Mouse (Mus musculus) liver, embryonic 15.5 days (tissue): ENCODE data around the gene Srpr. TPM values are rescaled to one million over a fixed set of nuclear protein-coding genes. Genes with fewer than 3 reads are reported as not detected.
A peak's percentile ranks its signal among the peaks of the same experiment; 100 is the strongest.

ENCODE experiments used
- ATAC-seq: fragments of 200-750 bp; cut with Nextera tagmentation; 2 replicates; pipeline ENCODE4 v1.8.0; 2017; ENCODE audit warnings: moderate number of reproducible peaks, mild to moderate bottlenecking, moderate library complexity; ENCODE audit not compliant: insufficient read depth
- H3K27ac ChIP-seq: fragments of 300-500 bp; sonication (generic); replicated peaks from 2 replicates; pipeline ENCODE4 v1.5.1; 2015; ENCODE audit warnings: mild to moderate bottlenecking, inconsistent platforms
- H3K27me3 ChIP-seq: fragments of 300-500 bp; sonication (generic); 2 replicates; pipeline ENCODE4 v1.6.1; 2015; ENCODE audit warnings: mild to moderate bottlenecking, inconsistent platforms
- H3K36me3 ChIP-seq: fragments of 300-500 bp; sonication (generic); replicated peaks from 2 replicates; pipeline ENCODE4 v1.6.1; 2015; ENCODE audit warnings: moderate library complexity, mild to moderate bottlenecking, inconsistent platforms
- H3K4me1 ChIP-seq: fragments of 300-500 bp; sonication (generic); replicated peaks from 2 replicates; pipeline ENCODE4 v1.6.1; 2015; ENCODE audit warnings: inconsistent platforms
- H3K4me2 ChIP-seq: fragments of 300-500 bp; sonication (generic); 2 replicates; pipeline ENCODE4 v1.6.1; 2015; ENCODE audit warnings: moderate library complexity, mild to moderate bottlenecking, inconsistent platforms
- H3K4me3 ChIP-seq: fragments of 300-500 bp; sonication (generic); replicated peaks from 2 replicates; pipeline ENCODE4 v1.5.1; 2015; ENCODE audit warnings: mild to moderate bottlenecking, inconsistent platforms
- H3K9ac ChIP-seq: fragments of 300-500 bp; sonication (generic); 2 replicates; pipeline ENCODE4 v1.6.1; 2015; ENCODE audit warnings: moderate library complexity, mild to moderate bottlenecking, inconsistent platforms
- H3K9me3 ChIP-seq: fragments of 300-500 bp; sonication (generic); replicated peaks from 2 replicates; pipeline ENCODE4 v1.6.1; 2016; ENCODE audit warnings: inconsistent platforms
- WGBS: fragments of 180-500 bp; shearing (Covaris S2); methylation state at CpG from one replicate; pipeline ENCODE4 v1.1.7; 2015; ENCODE audit warnings: mixed read lengths; ENCODE audit not compliant: insufficient replicate concordance; 5-methylcytosine and 5-hydroxymethylcytosine counted together
- polyA plus RNA-seq: library from polyadenylated mRNA; unstranded; fragments of >200 nt; fragmentation: Nextera tagmentation; extraction: Ambion mirVana; gene quantifications from 2 replicates; pipeline ENCODE4 v1.2.1, GENCODE M21; 2015

Gene Srpr
- polyA plus RNA-seq, 1 experiment from 2014 or later: 52.7 TPM

- ATAC-seq: no peak
- Histone ChIP-seq H3K36me3 (peaks cover 33% of the 10 kb centered on the region), H3K4me3 (no peak overlapping the region), H3K9me3 (no peaks in the 10 kb centered on the region), H3K9ac (no peak overlapping the region), H3K27ac (no peak overlapping the region), H3K4me2 (no peak overlapping the region), H3K4me1 (no peaks in the 10 kb centered on the region), H3K27me3 (no peaks in the 10 kb centered on the region)
- 76% methylated on average over 11 of the region's 11 CpGs for WGBS
These were observed 6.9 kb upstream of the Srpr start for GRCm38 (mm10) chr9:35192983-35193542.

GRCm38 (mm10) chr9:35194048-35194447 lies 5.9 kb upstream of the Srpr start:
- H3K4me3 ChIP-seq: no peak overlapping the region
- no peak overlapping the region for H3K27ac ChIP-seq
- no peaks in the 10 kb centered on the region for H3K27me3 ChIP-seq
- no peak overlapping the region for H3K9ac ChIP-seq
- H3K9me3 ChIP-seq: no peaks in the 10 kb centered on the region
- H3K4me2 ChIP-seq: no peak overlapping the region
- ATAC-seq: no peak
- peaks cover 26% of the 10 kb centered on the region for H3K36me3 ChIP-seq
- 60% methylated on average over 3 of the region's 3 CpGs for WGBS
- H3K4me1 ChIP-seq: peaks cover 8% of the 10 kb centered on the region

- no peak for ATAC-seq
- H3K9ac ChIP-seq: no peak overlapping the region
- WGBS: 77% methylated on average over 3 of the region's 3 CpGs
- no peaks in the 10 kb centered on the region for H3K36me3 ChIP-seq
- no peaks in the 10 kb centered on the region for H3K27me3 ChIP-seq
- no peak overlapping the region for H3K27ac ChIP-seq
- no peak overlapping the region for H3K4me2 ChIP-seq
- H3K4me1 ChIP-seq: peaks cover 35% of the 10 kb centered on the region
- H3K4me3 ChIP-seq: no peak overlapping the region
- no peaks in the 10 kb centered on the region for H3K9me3 ChIP-seq
These were observed 2.4 kb upstream of the Srpr start for GRCm38 (mm10) chr9:35197625-35198024.

GRCm38 (mm10) chr9:35198351-35198750 lies 1.6 kb upstream of the Srpr start:
- Histone ChIP-seq H3K4me3 (peak overlapping the region; percentile 73; the same call in 1 of the 2 replicates), H3K4me1 (peaks cover 40% of the 10 kb centered on the region), H3K4me2 (peak overlapping the region; percentile 91), H3K27ac (0 out of 2 replicates have a peak overlapping the region, but pooled peaks have one; percentile 74), H3K9ac (no peak overlapping the region), H3K36me3 (no peaks in the 10 kb centered on the region), H3K27me3 (no peaks in the 10 kb centered on the region), H3K9me3 (no peaks in the 10 kb centered on the region)
- WGBS: 75% methylated on average over 10 of the region's 10 CpGs
- no peak for ATAC-seq

- whole genome bisulfite sequencing: 21% methylated on average over 18 of the region's 18 CpGs
- peak overlapping the region; percentile 73 for H3K9ac ChIP-seq
- peaks cover 45% of the 10 kb centered on the region for H3K4me1 ChIP-seq
- ATAC-seq: peak; percentile 43
- H3K4me2 ChIP-seq: peak overlapping the region; percentile 91
- peak overlapping the region; percentile 74 for H3K27ac ChIP-seq
- H3K4me3 ChIP-seq: peak overlapping the region; percentile 73
- H3K36me3 ChIP-seq: no peaks in the 10 kb centered on the region
- no peaks in the 10 kb centered on the region for H3K9me3 ChIP-seq
- no peaks in the 10 kb centered on the region for H3K27me3 ChIP-seq
These were observed 817 bp upstream of the Srpr start for GRCm38 (mm10) chr9:35198945-35199771.

- H3K27ac ChIP-seq: peak overlapping the region; percentile 74; the same call in 1 of the 2 replicates
- H3K9ac ChIP-seq: peak overlapping the region; percentile 73
- WGBS: 16% methylated on average over 9 of the region's 9 CpGs
- peaks cover 12% of the 10 kb centered on the region for H3K36me3 ChIP-seq
- peaks cover 45% of the 10 kb centered on the region for H3K4me1 ChIP-seq
- H3K4me3 ChIP-seq: peak overlapping the region; percentile 73
- peak; percentile 44 for ATAC-seq
- no peaks in the 10 kb centered on the region for H3K9me3 ChIP-seq
- no peaks in the 10 kb centered on the region for H3K27me3 ChIP-seq
- H3K4me2 ChIP-seq: peak overlapping the region; percentile 91
These were observed 620 bp downstream of the Srpr start for GRCm38 (mm10) chr9:35200529-35201060.

- Histone ChIP-seq H3K9me3 (no peaks in the 10 kb centered on the region), H3K27ac (no peak overlapping the region), H3K9ac (no peak overlapping the region), H3K4me2 (no peak overlapping the region), H3K4me3 (no peak overlapping the region), H3K4me1 (peaks cover 42% of the 10 kb centered on the region), H3K36me3 (peaks cover 42% of the 10 kb centered on the region), H3K27me3 (no peaks in the 10 kb centered on the region)
- 29% methylated on average over 3 of the region's 3 CpGs for WGBS
- ATAC-seq: no peak
These were observed 3.6 kb downstream of the Srpr start for GRCm38 (mm10) chr9:35203536-35203935.

GRCm38 (mm10) chr9:35204421-35204820 lies 4.4 kb downstream of the Srpr start:
- 83% methylated on average over 2 of the region's 2 CpGs for WGBS
- no peak overlapping the region for H3K4me3 ChIP-seq
- H3K27me3 ChIP-seq: no peaks in the 10 kb centered on the region
- no peaks in the 10 kb centered on the region for H3K9me3 ChIP-seq
- H3K27ac ChIP-seq: no peak overlapping the region
- no peak overlapping the region for H3K9ac ChIP-seq
- H3K4me1 ChIP-seq: peaks cover 38% of the 10 kb centered on the region
- no peak overlapping the region for H3K4me2 ChIP-seq
- ATAC-seq: no peak
- H3K36me3 ChIP-seq: peaks cover 46% of the 10 kb centered on the region

GRCm38 (mm10) chr9:35210542-35211474 lies 10.8 kb downstream of the Srpr start, which contains the start of gene Foxred1:
Gene Foxred1 (minus strand): TSS chr9:35211055.
- no peaks in the 10 kb centered on the region for H3K27me3 ChIP-seq
- peaks cover 67% of the 10 kb centered on the region for H3K36me3 ChIP-seq
- peak within 1 kb of the TSS; percentile 90 for H3K4me2 ChIP-seq
- peak within 1 kb of the TSS; percentile 94 for H3K4me3 ChIP-seq
- H3K27ac ChIP-seq: peak within 1 kb of the TSS; percentile 85
- no peaks in the 10 kb centered on the region for H3K9me3 ChIP-seq
- WGBS: under 1% methylated on average over 72 of the region's 72 CpGs
- H3K9ac ChIP-seq: peak within 1 kb of the TSS; percentile 82
- ATAC-seq: peak; percentile 99
- H3K4me1 ChIP-seq: peaks cover 26% of the 10 kb centered on the region

GRCm38 (mm10) chr9:35211573-35212511 lies 11.9 kb downstream of the Srpr start:
- no peaks in the 10 kb centered on the region for H3K27me3 ChIP-seq
- peaks cover 26% of the 10 kb centered on the region for H3K4me1 ChIP-seq
- H3K9ac ChIP-seq: peak overlapping the region; percentile 81
- H3K27ac ChIP-seq: peak overlapping the region; percentile 78
- H3K4me3 ChIP-seq: peak overlapping the region; percentile 94
- peak overlapping the region; percentile 86 for H3K4me2 ChIP-seq
- peaks cover 66% of the 10 kb centered on the region for H3K36me3 ChIP-seq
- 28% methylated on average over 26 of the region's 26 CpGs for WGBS
- no peak for ATAC-seq
- no peaks in the 10 kb centered on the region for H3K9me3 ChIP-seq
